Mouse (Mus musculus): Measurements from ENCODE around the gene Tmf1.

Gene Tmf1

GRCm38 (mm10) chr6:97106777-97107176 is 72.1 kb downstream of the Tmf1 start:
- DNase-seq (ENCODE audit: low read depth, low spot score): peak; percentile 88

- DNase-seq (ENCODE audit: low read depth, low spot score): peak; percentile 45
Observed at GRCm38 (mm10) chr6:97106106-97106505, 72.8 kb downstream of the Tmf1 start.

- DNase-seq (ENCODE audit: low read depth, low spot score): peak; percentile 76
Observed at GRCm38 (mm10) chr6:97104264-97104852, 74.6 kb downstream of the Tmf1 start.

Measured in ES-CJ7 (cell line).